Mouse (Mus musculus) brain, adult 10 weeks (tissue): ENCODE results near the gene Cyfip1. TPM values are rescaled to one million over a fixed set of nuclear protein-coding genes. Genes with fewer than 3 reads are reported as not detected.

Experiments
- polyA plus RNA-seq: library from polyadenylated mRNA; stranded (reverse); fragments of 350-450 nt; fragmentation: Illumina TruSeq; extraction: RNeasy Lipid Tissue Mini Kit (QIAGEN cat#74804); gene quantifications from one replicate; pipeline ENCODE4 v1.2.3, GENCODE M21; 2015; ENCODE audit warnings: low read depth, low replicate concordance

The Cyfip1 gene
- polyA plus RNA-seq = 44.7 TPM

GRCm38 (mm10) chr7:55841445-55841844 lies at the start of gene Cyfip1:
Gene Cyfip1, plus strand, starts transcription at chr7:55841745.

GRCm38 (mm10) chr7:55793952-55794603 lies 47.5 kb upstream of the Cyfip1 start, which contains the start of gene Tubgcp5:
Gene Tubgcp5, plus strand, starts transcription at chr7:55794154.

GRCm38 (mm10) chr7:55962004-55962908 lies 120.7 kb downstream of the Cyfip1 start, which contains the start of gene Nipa2:
Gene Nipa2, minus strand, starts transcription at chr7:55962476.

Other genes starting within 250 kb of the Cyfip1 start
- 26.1 TPM for gene Siglech, start 73.6 kb upstream of the Cyfip1 start, polyA plus RNA-seq
- 32.9 TPM for gene Tubgcp5, start 47.6 kb upstream of the Cyfip1 start, polyA plus RNA-seq
- gene Nipa2, start 120.7 kb downstream of the Cyfip1 start, polyA plus RNA-seq = 44.4 TPM
- gene Nipa1, start 178.2 kb downstream of the Cyfip1 start, polyA plus RNA-seq = 59.5 TPM
- 44.1 TPM for gene Herc2, start 208.5 kb downstream of the Cyfip1 start, polyA plus RNA-seq